Mouse (Mus musculus) urinary bladder, adult 2 months (tissue): ENCODE data around the gene Utp4. TPM values are rescaled to one million over a fixed set of nuclear protein-coding genes. Genes with fewer than 3 reads are reported as not detected.
"Not testable (repeated sequence)": the region's sequence is repeated elsewhere in the genome, so short reads cannot be mapped to it uniquely, and the experiment has no call there.

Experiments
- DNase-seq: peaks from one replicate; pipeline ENCODE4 v3.0.0; 2022; ENCODE audit warnings: low spot score
- polyA plus RNA-seq: library from polyadenylated mRNA; depleted of rRNA; stranded (reverse); fragments of >200 nt; gene quantifications from 2 replicates; pipeline ENCODE4 v1.2.3, GENCODE M21; 2012

The Utp4 gene
- polyA plus RNA-seq, 1 experiment = 30.2 TPM

- DNase-seq = no peak
Measured at GRCm38 (mm10) chr8:106905727-106906480, 12.5 kb downstream of the Utp4 start.

GRCm38 (mm10) chr8:106906635-106907034 is 13.2 kb downstream of the Utp4 start:
- no peak for DNase-seq

GRCm38 (mm10) chr8:106907450-106907849 is 14.0 kb downstream of the Utp4 start:
- DNase-seq = no peak

DNA sequence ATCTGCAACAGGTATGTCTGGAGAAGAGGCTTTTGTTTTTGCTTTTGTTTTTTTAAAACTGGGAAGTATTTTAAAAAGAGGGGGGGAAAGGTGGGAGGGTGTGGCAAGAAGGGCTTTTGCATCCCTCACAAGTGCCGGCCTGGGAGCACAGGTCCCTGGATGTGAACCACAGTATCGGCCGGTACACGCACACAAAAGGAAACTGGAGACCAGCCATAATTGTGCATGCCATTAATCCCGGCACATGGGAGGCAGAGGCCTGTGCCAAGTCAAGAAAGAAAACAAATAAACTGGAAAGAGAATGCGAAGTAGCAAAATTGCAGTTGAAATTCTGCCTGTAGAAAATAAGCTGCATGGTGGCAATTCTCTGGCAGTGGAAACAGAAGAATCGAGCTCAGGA is 14.9 kb downstream of the Utp4 start:
- no peak for DNase-seq

GRCm38 (mm10) chr8:106913631-106914030 is 20.2 kb downstream of the Utp4 start:
- DNase-seq = no peak

- DNase-seq = no peak
Measured at GRCm38 (mm10) chr8:106919721-106920394, 26.4 kb downstream of the Utp4 start.

DNA sequence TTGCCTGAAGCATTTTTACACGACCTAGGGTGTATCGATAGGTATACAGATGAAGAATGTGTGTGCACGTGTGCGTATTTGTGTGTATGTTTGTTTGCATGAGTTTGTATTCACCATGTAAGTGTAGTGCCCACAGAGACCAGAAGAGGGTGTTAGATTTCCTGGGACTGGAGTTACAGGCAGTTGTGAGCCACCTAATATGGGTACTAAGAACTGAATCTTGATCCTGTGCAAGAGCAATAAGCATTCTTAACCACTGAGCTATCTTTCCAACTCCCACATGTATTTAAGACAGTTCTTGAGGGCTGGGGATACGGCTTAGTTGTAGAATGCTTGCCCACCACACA is 26.9 kb downstream of the Utp4 start:
- no peak for DNase-seq

GRCm38 (mm10) chr8:106924057-106924456 is 30.6 kb downstream of the Utp4 start:
- DNase-seq = no peak

GRCm38 (mm10) chr8:106924904-106925349 is 31.5 kb downstream of the Utp4 start:
- no peak for DNase-seq

GRCm38 (mm10) chr8:106925446-106925845 is 32.0 kb downstream of the Utp4 start:
- DNase-seq = no peak

- DNase-seq = no peak
Measured at GRCm38 (mm10) chr8:106927247-106927646, 33.8 kb downstream of the Utp4 start.

- not testable (repeated sequence) for DNase-seq
Measured at GRCm38 (mm10) chr8:106928182-106928581, 34.7 kb downstream of the Utp4 start.

- no peak for DNase-seq
Measured at GRCm38 (mm10) chr8:106929155-106929913, 35.9 kb downstream of the Utp4 start.

- no peak for DNase-seq
Measured at GRCm38 (mm10) chr8:106929921-106930320, 36.5 kb downstream of the Utp4 start.

GRCm38 (mm10) chr8:106932376-106933065 is 39.1 kb downstream of the Utp4 start:
- DNase-seq = no peak

- no peak for DNase-seq
Measured at GRCm38 (mm10) chr8:106933506-106934143, 40.2 kb downstream of the Utp4 start.

GRCm38 (mm10) chr8:106934226-106934977 is 41.0 kb downstream of the Utp4 start:
- no peak for DNase-seq

DNA sequence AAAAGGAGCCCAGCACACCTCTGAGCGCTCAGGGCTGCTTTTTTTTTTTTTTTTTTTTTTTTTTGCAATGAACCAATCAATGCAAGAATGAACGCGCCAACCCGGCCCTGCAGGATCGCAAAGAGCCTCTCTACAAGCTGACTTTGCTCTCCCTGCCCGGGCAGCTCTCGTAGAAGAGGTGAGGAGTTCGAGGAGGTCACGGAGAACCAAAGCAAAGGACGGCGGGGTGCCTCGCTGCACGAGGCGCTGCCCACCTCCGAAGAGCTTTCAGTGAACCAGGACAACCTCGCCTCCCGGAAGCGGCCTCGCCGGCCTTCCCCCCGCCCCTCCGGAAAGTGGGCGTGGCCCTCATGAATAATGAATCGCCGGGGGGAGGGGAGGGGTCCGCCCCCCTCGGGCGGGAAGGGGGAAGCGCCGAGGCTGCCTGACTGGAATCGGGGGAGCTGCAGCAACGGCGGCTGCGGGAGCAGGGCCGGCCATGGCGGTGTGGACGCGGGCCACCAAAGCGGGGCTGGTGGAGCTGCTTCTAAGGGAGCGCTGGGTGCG is 42.0 kb downstream of the Utp4 start, which contains the start of gene Sntb2:
Gene Sntb2 (plus strand): TSS at position 427 of the 546 bp plus-strand sequence.
- DNase-seq = peak; percentile 91

GRCm38 (mm10) chr8:106935899-106936477 is 42.6 kb downstream of the Utp4 start:
- peak; percentile 64 for DNase-seq

DNA sequence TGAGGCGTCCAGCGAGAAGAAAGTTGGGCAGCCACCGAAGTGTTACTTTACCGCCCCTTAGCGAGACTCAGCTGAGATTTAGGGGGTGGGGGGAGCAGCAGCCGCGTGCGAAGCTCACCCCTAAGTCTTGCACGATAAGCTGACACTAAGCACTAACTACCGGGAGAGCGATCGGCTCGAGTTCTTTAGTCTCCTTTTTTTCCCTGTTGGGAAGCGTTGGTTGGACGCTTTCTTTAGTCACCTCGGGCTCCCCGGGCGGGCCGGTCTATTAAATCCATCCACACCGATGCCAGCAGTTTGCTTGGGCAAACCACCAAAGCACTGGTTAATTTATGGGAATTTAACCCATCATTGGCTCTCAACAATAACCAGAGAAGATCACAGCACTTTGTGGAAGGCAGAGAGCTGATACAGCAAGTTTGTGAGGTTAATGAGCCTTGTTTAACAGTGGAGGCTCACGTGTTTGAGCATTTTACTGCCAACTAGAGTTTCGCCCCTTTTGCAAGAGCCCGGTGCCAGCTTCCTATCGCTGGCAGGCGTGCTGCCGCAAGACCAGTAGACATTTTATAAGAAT is 43.1 kb downstream of the Utp4 start:
- peak; percentile 40 for DNase-seq
